Mouse (Mus musculus) ES-E14 (cell line): Measurements from ENCODE around the gene Psmd7.

Source experiments
- CHD2 ChIP-seq: IDR thresholded peaks from 2 replicates; pipeline ENCODE4 v1.6.1; 2014; ENCODE audit warnings: mild to moderate bottlenecking, low read depth, low read length, inconsistent platforms
- HCFC1 ChIP-seq: IDR thresholded peaks from 2 replicates; pipeline ENCODE4 v1.6.1; 2012; ENCODE audit warnings: low read length, inconsistent platforms, borderline replicate concordance; ENCODE audit not compliant: insufficient read depth
- ZNF384 ChIP-seq: IDR thresholded peaks from 2 replicates; pipeline ENCODE4 v1.6.1; 2012; ENCODE audit warnings: low read depth, low read length, inconsistent platforms

GRCm38 (mm10) chr8:107571046-107571445 lies 17.2 kb downstream of the Psmd7 start:
- TF ChIP-seq ZNF384 (no peak), CHD2 (no peak), HCFC1 (no peak)
